13 mouse cellular contexts compared by ENCODE assay signal in genomic region chr11:109700761-109701160, GRCm38 (mm10). TPM values are rescaled to one million over a fixed set of nuclear protein-coding genes. Genes with fewer than 3 reads are reported as not detected.
A peak's percentile ranks its signal among the peaks of the same experiment; 100 is the strongest.
DNase-seq lines count a peak whose midpoint lies in the region; ATAC-seq and TF ChIP-seq lines count a peak whose summit lies in the region.
"Had no signal": no experiment of that assay in that cellular context is flagged by ENCODE, and none has a peak within 500 bp of the region (broad histone marks: within the 10 kb centered on the region; RNA-seq: fewer than 3 reads in every experiment).

No protein-coding gene starts in this region.

- no peak overlapping the region for H3K27ac ChIP-seq in kidney, embryonic 14.5 days (ENCODE audit: low read depth, low read length)
- H3K27ac ChIP-seq in kidney, postnatal 0 days, result no peak overlapping the region
- no peak overlapping the region for H3K27ac ChIP-seq in hindbrain, embryonic 16.5 days (ENCODE audit: low read depth, low read length)
- H3K27ac ChIP-seq: macrophage; midbrain, embryonic 15.5 days; neural tube, embryonic 12.5 days had no signal

- no peak overlapping the region for H3K9ac ChIP-seq in kidney, embryonic 14.5 days (ENCODE audit: low read depth, low read length)
- no peak overlapping the region for H3K9ac ChIP-seq in kidney, postnatal 0 days (ENCODE audit: low read depth, low read length)
- no peak overlapping the region for H3K9ac ChIP-seq in hindbrain, embryonic 16.5 days (ENCODE audit: low read depth, low read length)
- H3K9ac ChIP-seq: midbrain, embryonic 15.5 days; neural tube, embryonic 12.5 days had no signal

- no peak overlapping the region for H3K4me2 ChIP-seq in kidney, embryonic 14.5 days (replicated peaks; ENCODE audit: low read depth, low read length)
- H3K4me2 ChIP-seq in kidney, postnatal 0 days (ENCODE audit: low read length), result no peak overlapping the region
- H3K4me2 ChIP-seq in hindbrain, embryonic 16.5 days (ENCODE audit: low read length), result no peak overlapping the region
- H3K4me2 ChIP-seq: midbrain, embryonic 15.5 days; neural tube, embryonic 12.5 days had no signal

- no peak overlapping the region for H3K4me3 ChIP-seq in kidney, embryonic 14.5 days (ENCODE audit: low read length)
- H3K4me3 ChIP-seq in kidney, postnatal 0 days (replicated peaks; ENCODE audit: low read depth, low read length), result no peak overlapping the region
- H3K4me3 ChIP-seq in hindbrain, embryonic 16.5 days (ENCODE audit: low read length), result no peak overlapping the region
- H3K4me3 ChIP-seq: midbrain, embryonic 15.5 days; neural tube, embryonic 12.5 days had no signal

- no peak for TF ChIP-seq CTCF in kidney, postnatal 0 days (IDR thresholded peaks at IDR 0.05; ENCODE audit: low read depth)

- intact Hi-C loops in left cerebral cortex, postnatal 14 days (cut with DNase I), result no loop called here

- ATAC-seq in kidney, embryonic 14.5 days (ENCODE audit: low FRiP score, low TSS enrichment), result no peak
- peak; percentile 53; the same call in 1 of the 2 replicates for ATAC-seq in kidney, postnatal 0 days (replicated peaks; ENCODE audit: low FRiP score, low read depth)
- no peak for ATAC-seq in hindbrain, embryonic 16.5 days
- ATAC-seq: inflammation-experienced regulatory T-cells, adult 6 months; midbrain, embryonic 15.5 days had no signal

- no peaks in the 10 kb centered on the region for H3K27me3 ChIP-seq in kidney, embryonic 14.5 days (ENCODE audit: control insufficient read depth, insufficient read depth, low read length)
- no peaks in the 10 kb centered on the region for H3K27me3 ChIP-seq in kidney, postnatal 0 days (ENCODE audit: insufficient read depth, low read length)
- no peaks in the 10 kb centered on the region for H3K27me3 ChIP-seq in hindbrain, embryonic 16.5 days (replicated peaks; ENCODE audit: control insufficient read depth, insufficient read depth, low read length)
- H3K27me3 ChIP-seq: midbrain, embryonic 15.5 days; neural tube, embryonic 12.5 days had no signal

- no peaks in the 10 kb centered on the region for H3K4me1 ChIP-seq in kidney, embryonic 14.5 days (ENCODE audit: control insufficient read depth, insufficient read depth, low read length)
- peaks cover 15% of the 10 kb centered on the region; the same call in 1 of the 2 replicates for H3K4me1 ChIP-seq in kidney, postnatal 0 days (replicated peaks; ENCODE audit: insufficient read depth, low read length)
- H3K4me1 ChIP-seq in hindbrain, embryonic 16.5 days (ENCODE audit: control insufficient read depth, insufficient read depth, low read depth, low read length), result no peaks in the 10 kb centered on the region; the same call in none of the 2 replicates
- H3K4me1 ChIP-seq: midbrain, embryonic 15.5 days; neural tube, embryonic 12.5 days had no signal

- 52% methylated on average over 6 of the region's 6 CpGs for WGBS in kidney, embryonic 14.5 days
- 33% methylated on average over 6 of the region's 6 CpGs for WGBS in kidney, postnatal 0 days
- WGBS in hindbrain, embryonic 16.5 days, result 50% methylated on average over 6 of the region's 6 CpGs

- H3K9me3 ChIP-seq in kidney, embryonic 14.5 days (ENCODE audit: control insufficient read depth, low read length), result no peaks in the 10 kb centered on the region
- no peaks in the 10 kb centered on the region for H3K9me3 ChIP-seq in kidney, postnatal 0 days (replicated peaks; ENCODE audit: low read length)
- no peaks in the 10 kb centered on the region for H3K9me3 ChIP-seq in hindbrain, embryonic 16.5 days (ENCODE audit: control insufficient read depth, low read length)
- H3K9me3 ChIP-seq: midbrain, embryonic 15.5 days; neural tube, embryonic 12.5 days had no signal

- peak; percentile 73 for DNase-seq in kidney, adult 18-20 months
- peak; percentile 34 for DNase-seq in 416B (ENCODE audit: low read depth)
- DNase-seq in adrenal gland, adult (ENCODE audit: inconsistent age in 2 of 2, low spot score in 1 of 2), result peak; percentile 30 to 74
- peak; percentile 47 for DNase-seq in kidney, postnatal 0 days (ENCODE audit: low spot score)
- DNase-seq in left cerebral cortex, postnatal 14 days (ENCODE audit: low spot score in 2 of 2), result no peak
- DNase-seq: cerebellum, adult 11 months; thymus, adult 18-20 months had no signal

- no peaks in the 10 kb centered on the region for H3K36me3 ChIP-seq in kidney, embryonic 14.5 days (ENCODE audit: control insufficient read depth, insufficient read depth, low read length)
- no peaks in the 10 kb centered on the region for H3K36me3 ChIP-seq in kidney, postnatal 0 days (ENCODE audit: insufficient read depth, low read length)
- no peaks in the 10 kb centered on the region for H3K36me3 ChIP-seq in hindbrain, embryonic 16.5 days (ENCODE audit: control insufficient read depth, insufficient read depth, low read length)
- H3K36me3 ChIP-seq: midbrain, embryonic 15.5 days; neural tube, embryonic 12.5 days had no signal

RNA-seq across cellular contexts. Expression of gene Fam20a, which starts 21.3 kb away (rescaled TPM):
- 1.5 and 1.9 TPM in 2 replicates for polyA plus RNA-seq in kidney, embryonic 14.5 days (2014; fragmentation: Nextera tagmentation; extraction: Ambion mirVana)
- polyA plus RNA-seq in kidney, postnatal 0 days (2015; fragmentation: Nextera tagmentation; extraction: Ambion mirVana), result 4.9 and 5.8 TPM in 2 replicates
- total RNA-seq in left cerebral cortex, postnatal 14 days (2021), result 10 to 100 TPM; 17.1 to 19.1 TPM
- 7.2 and 7.9 TPM in 2 replicates for polyA plus RNA-seq in hindbrain, embryonic 16.5 days (2015; fragmentation: Nextera tagmentation; extraction: Ambion mirVana)
- polyA plus RNA-seq: macrophage had no signal

RNA-seq across cellular contexts. Expression of gene Prkar1a, which starts 51.6 kb away (rescaled TPM):
- polyA plus RNA-seq in kidney, embryonic 14.5 days (2014; fragmentation: Nextera tagmentation; extraction: Ambion mirVana), result 273 and 367 TPM in 2 replicates
- 340 and 372 TPM in 2 replicates for polyA plus RNA-seq in kidney, postnatal 0 days (2015; fragmentation: Nextera tagmentation; extraction: Ambion mirVana)
- 100 to 1,000 TPM; 470 to 506 TPM for total RNA-seq in left cerebral cortex, postnatal 14 days (2021)
- 475 and 504 TPM in 2 replicates for polyA plus RNA-seq in hindbrain, embryonic 16.5 days (2015; fragmentation: Nextera tagmentation; extraction: Ambion mirVana)

Comparison
In these comparisons a context has a peak if more than half of its experiments do, and no peak if none do; other contexts are left out.
1. DNase-seq: peak in kidney, adult 18-20 months (single experiment), 416B (single experiment), adrenal gland, adult (2 of 2) and kidney, postnatal 0 days (single experiment); none in left cerebral cortex, postnatal 14 days (0 of 2).